Mouse (Mus musculus) kidney, embryonic 15.5 days (tissue): ENCODE measurements around the gene Rcn1. TPM values are rescaled to one million over a fixed set of nuclear protein-coding genes. Genes with fewer than 3 reads are reported as not detected.

ENCODE experiments used
- ATAC-seq: fragments of 200-750 bp; cut with Nextera tagmentation; replicated peaks from 2 replicates; pipeline ENCODE4 v1.8.0; 2017; ENCODE audit warnings: moderate TSS enrichment; ENCODE audit not compliant: low FRiP score
- H3K27ac ChIP-seq: fragments of 300-500 bp; sonication (generic); 2 replicates; pipeline ENCODE4 v1.5.1; 2015; ENCODE audit warnings: mild to moderate bottlenecking, inconsistent platforms
- H3K27me3 ChIP-seq: fragments of 300-500 bp; sonication (generic); 2 replicates; pipeline ENCODE4 v1.6.1; 2015; ENCODE audit warnings: inconsistent platforms
- H3K36me3 ChIP-seq: fragments of 300-500 bp; sonication (generic); 2 replicates; pipeline ENCODE4 v1.6.1; 2015; ENCODE audit warnings: inconsistent platforms
- H3K4me1 ChIP-seq: fragments of 300-500 bp; sonication (generic); 2 replicates; pipeline ENCODE4 v1.6.1; 2015; ENCODE audit warnings: inconsistent platforms
- H3K4me2 ChIP-seq: fragments of 300-500 bp; sonication (generic); 2 replicates; pipeline ENCODE4 v1.6.1; 2015; ENCODE audit warnings: moderate library complexity, mild to moderate bottlenecking, inconsistent platforms
- H3K4me3 ChIP-seq: fragments of 300-500 bp; sonication (generic); replicated peaks from 2 replicates; pipeline ENCODE4 v1.5.1; 2015; ENCODE audit warnings: mild to moderate bottlenecking, inconsistent platforms
- H3K9ac ChIP-seq: fragments of 300-500 bp; sonication (generic); 2 replicates; pipeline ENCODE4 v1.6.1; 2015; ENCODE audit warnings: mild to moderate bottlenecking, inconsistent platforms
- H3K9me3 ChIP-seq: fragments of 300-500 bp; sonication (generic); replicated peaks from 2 replicates; pipeline ENCODE4 v1.6.1; 2016; ENCODE audit warnings: inconsistent platforms
- WGBS: fragments of 180-500 bp; shearing (Covaris S2); methylation state at CpG from one replicate; pipeline ENCODE4 v1.1.7; 2015; ENCODE audit warnings: mixed read lengths; 5-methylcytosine and 5-hydroxymethylcytosine counted together
- polyA plus RNA-seq: library from polyadenylated mRNA; unstranded; fragments of >200 nt; fragmentation: Nextera tagmentation; extraction: Ambion mirVana; gene quantifications from 2 replicates; pipeline ENCODE4 v1.2.1, GENCODE M21; 2015

Gene Rcn1
- polyA plus RNA-seq: 204 and 207 TPM in 2 replicates

GRCm38 (mm10) chr2:105399085-105399891, at the start of gene Rcn1:
TSS of gene Rcn1 (minus strand) at chr2:105399319.
- WGBS: 1% methylated on average over 57 of the region's 57 CpGs
- peaks cover 30% of the 10 kb centered on the region for H3K4me1 ChIP-seq
- peak; percentile 96 for ATAC-seq
- peak within 1 kb of the TSS; percentile 67 for H3K4me2 ChIP-seq
- peak within 1 kb of the TSS; percentile 88 for H3K4me3 ChIP-seq
- H3K27me3 ChIP-seq: peaks cover 14% of the 10 kb centered on the region; the same call in 1 of the 2 replicates
- peak within 1 kb of the TSS; percentile 93 for H3K9ac ChIP-seq
- H3K36me3 ChIP-seq: peaks cover 17% of the 10 kb centered on the region
- no peaks in the 10 kb centered on the region for H3K9me3 ChIP-seq
- H3K27ac ChIP-seq: peak within 1 kb of the TSS; percentile 96

DNA sequence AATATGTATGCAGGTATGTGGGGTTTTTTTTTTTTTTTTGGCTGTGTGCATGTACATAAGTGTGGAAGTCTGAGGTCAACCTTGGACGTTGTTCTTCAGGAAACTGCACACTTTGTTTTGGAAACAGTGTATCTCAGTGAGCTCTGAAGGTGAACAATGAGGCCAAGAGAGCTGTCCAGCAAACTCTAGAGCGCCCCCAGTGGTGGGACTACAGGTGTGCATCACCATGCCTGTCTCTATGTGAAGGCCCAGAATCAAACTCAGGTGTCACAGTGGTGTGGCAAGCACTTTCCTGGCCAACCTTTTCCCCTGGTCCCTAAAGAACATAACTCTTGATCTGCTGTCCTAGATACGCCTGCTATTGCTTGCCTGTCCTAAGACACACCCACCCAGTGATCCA, 45.0 kb upstream of the Rcn1 start:
- Histone ChIP-seq H3K4me2 (no peak overlapping the region), H3K27me3 (no peaks in the 10 kb centered on the region), H3K4me3 (no peak overlapping the region), H3K4me1 (peaks cover 8% of the 10 kb centered on the region), H3K36me3 (no peaks in the 10 kb centered on the region), H3K9ac (no peak overlapping the region), H3K27ac (no peak overlapping the region), H3K9me3 (no peaks in the 10 kb centered on the region)
- ATAC-seq: no peak
- 41% methylated on average over 3 of the region's 3 CpGs for WGBS

GRCm38 (mm10) chr2:105439022-105439421, 39.9 kb upstream of the Rcn1 start:
- H3K9ac ChIP-seq: no peak overlapping the region
- no peak overlapping the region for H3K27ac ChIP-seq
- H3K4me1 ChIP-seq: 0 out of 2 replicates have a peak, but pooled peaks cover under 1% of the 10 kb centered on the region
- no peaks in the 10 kb centered on the region for H3K36me3 ChIP-seq
- no peak overlapping the region for H3K4me2 ChIP-seq
- WGBS: 72% methylated on average over 4 of the region's 4 CpGs
- peaks cover 6% of the 10 kb centered on the region; the same call in 1 of the 2 replicates for H3K27me3 ChIP-seq
- ATAC-seq: no peak
- H3K4me3 ChIP-seq: no peak overlapping the region
- H3K9me3 ChIP-seq: no peaks in the 10 kb centered on the region

- 0 out of 2 replicates have a peak, but pooled peaks cover 5% of the 10 kb centered on the region for H3K4me1 ChIP-seq
- no peak for ATAC-seq
- no peak overlapping the region for H3K27ac ChIP-seq
- H3K27me3 ChIP-seq: peaks cover 6% of the 10 kb centered on the region; the same call in 1 of the 2 replicates
- no peaks in the 10 kb centered on the region for H3K36me3 ChIP-seq
- no peaks in the 10 kb centered on the region for H3K9me3 ChIP-seq
- WGBS: 82% methylated on average over 2 of the region's 2 CpGs
- H3K4me3 ChIP-seq: no peak overlapping the region
- H3K9ac ChIP-seq: no peak overlapping the region
- H3K4me2 ChIP-seq: no peak overlapping the region
These were observed 39.4 kb upstream of the Rcn1 start for GRCm38 (mm10) chr2:105438525-105438924.

DNA sequence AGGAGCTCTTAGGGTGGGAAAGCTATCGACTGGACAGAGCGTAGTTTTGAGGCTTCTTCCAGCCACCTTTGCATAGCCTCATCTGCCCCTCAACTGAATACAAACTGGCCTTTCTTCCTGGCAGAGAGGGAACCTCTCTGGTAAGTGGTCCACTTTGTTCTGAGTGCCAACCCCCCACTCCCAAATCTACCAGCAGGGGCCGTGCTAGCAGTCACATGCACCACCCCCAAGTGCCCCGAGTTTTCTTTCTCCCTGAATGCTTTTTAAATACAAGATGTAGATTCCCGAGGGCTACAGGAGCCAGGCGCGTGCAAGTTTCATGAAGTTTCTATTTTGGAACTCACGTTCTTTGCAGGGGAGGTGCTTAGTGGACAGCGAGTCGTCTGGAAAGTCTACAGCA, 33.8 kb upstream of the Rcn1 start:
- WGBS: 20% methylated on average over 10 of the region's 10 CpGs
- no peak overlapping the region for H3K27ac ChIP-seq
- H3K4me1 ChIP-seq: peaks cover 13% of the 10 kb centered on the region
- H3K9ac ChIP-seq: no peak overlapping the region
- peaks cover 12% of the 10 kb centered on the region; the same call in 1 of the 2 replicates for H3K27me3 ChIP-seq
- H3K4me3 ChIP-seq: peak overlapping the region; percentile 21
- peak overlapping the region; percentile 48 for H3K4me2 ChIP-seq
- ATAC-seq: no peak
- H3K36me3 ChIP-seq: no peaks in the 10 kb centered on the region
- H3K9me3 ChIP-seq: no peaks in the 10 kb centered on the region

- no peak overlapping the region for H3K4me2 ChIP-seq
- H3K36me3 ChIP-seq: no peaks in the 10 kb centered on the region
- H3K9ac ChIP-seq: no peak overlapping the region
- WGBS: 67% methylated on average over 5 of the region's 5 CpGs
- H3K27me3 ChIP-seq: peaks cover 11% of the 10 kb centered on the region
- peaks cover 14% of the 10 kb centered on the region for H3K4me1 ChIP-seq
- no peak overlapping the region for H3K4me3 ChIP-seq
- H3K9me3 ChIP-seq: no peaks in the 10 kb centered on the region
- no peak for ATAC-seq
- H3K27ac ChIP-seq: no peak overlapping the region
These were observed 31.3 kb upstream of the Rcn1 start for GRCm38 (mm10) chr2:105430373-105430772.

DNA sequence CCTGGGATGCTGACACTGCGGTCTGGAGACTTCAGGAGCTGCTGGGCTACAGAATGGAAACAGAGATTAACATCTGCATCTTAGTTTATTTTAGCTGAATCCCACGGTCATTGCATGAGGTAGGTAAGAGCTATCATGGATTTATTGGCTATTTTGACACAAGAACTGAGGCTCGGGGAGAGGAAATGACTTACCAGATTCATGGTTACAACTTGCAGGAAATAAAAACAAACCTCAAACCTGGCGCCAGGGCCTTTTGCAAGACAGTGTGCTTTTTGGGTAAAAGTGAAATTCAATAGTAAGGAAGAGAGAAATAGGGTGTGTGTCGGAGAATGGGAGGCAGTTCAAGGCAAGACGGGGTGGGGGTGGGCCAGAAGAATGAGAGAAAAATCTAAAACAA, 30.8 kb upstream of the Rcn1 start:
- no peak for ATAC-seq
- Histone ChIP-seq H3K36me3 (no peaks in the 10 kb centered on the region), H3K4me3 (no peak overlapping the region), H3K4me1 (peaks cover 14% of the 10 kb centered on the region), H3K9me3 (no peaks in the 10 kb centered on the region), H3K4me2 (no peak overlapping the region), H3K27me3 (peaks cover 15% of the 10 kb centered on the region), H3K9ac (no peak overlapping the region), H3K27ac (no peak overlapping the region)
- WGBS: 49% methylated on average over 6 of the region's 6 CpGs

DNA sequence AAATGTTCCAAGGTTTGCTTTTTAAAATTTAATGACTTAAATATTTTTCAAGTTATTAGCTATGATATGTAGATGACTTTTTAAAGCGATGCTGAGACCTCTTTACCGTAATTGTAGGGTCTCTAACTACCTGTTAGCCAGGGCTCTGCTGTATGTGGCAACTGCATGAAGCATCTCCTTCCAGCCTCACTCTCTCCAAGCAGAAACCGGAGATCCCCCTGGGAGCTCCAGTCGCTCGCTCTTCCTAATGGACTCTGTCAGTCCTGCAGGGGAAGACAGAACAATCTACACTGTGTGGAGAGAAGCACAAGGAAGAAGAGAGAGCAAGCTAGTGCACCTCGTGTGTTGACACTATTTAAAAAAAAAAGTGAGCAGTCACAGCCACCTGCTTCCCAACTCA, 29.3 kb upstream of the Rcn1 start:
- Histone ChIP-seq H3K36me3 (no peaks in the 10 kb centered on the region), H3K9ac (no peak overlapping the region), H3K27me3 (peaks cover 21% of the 10 kb centered on the region), H3K4me1 (peaks cover 8% of the 10 kb centered on the region), H3K4me2 (no peak overlapping the region), H3K27ac (no peak overlapping the region), H3K4me3 (no peak overlapping the region), H3K9me3 (no peaks in the 10 kb centered on the region)
- WGBS: 15% methylated on average over 6 of the region's 6 CpGs
- ATAC-seq: no peak

- no peak overlapping the region for H3K4me3 ChIP-seq
- 3% methylated on average over 12 of the region's 12 CpGs for WGBS
- no peak overlapping the region for H3K9ac ChIP-seq
- peaks cover 5% of the 10 kb centered on the region for H3K4me1 ChIP-seq
- no peak overlapping the region for H3K4me2 ChIP-seq
- peaks cover 26% of the 10 kb centered on the region for H3K27me3 ChIP-seq
- no peak overlapping the region for H3K27ac ChIP-seq
- H3K9me3 ChIP-seq: no peaks in the 10 kb centered on the region
- 0 out of 2 replicates have a peak, but pooled peaks have one; percentile 44 for ATAC-seq
- H3K36me3 ChIP-seq: no peaks in the 10 kb centered on the region
These were observed 28.9 kb upstream of the Rcn1 start for GRCm38 (mm10) chr2:105428029-105428428.

DNA sequence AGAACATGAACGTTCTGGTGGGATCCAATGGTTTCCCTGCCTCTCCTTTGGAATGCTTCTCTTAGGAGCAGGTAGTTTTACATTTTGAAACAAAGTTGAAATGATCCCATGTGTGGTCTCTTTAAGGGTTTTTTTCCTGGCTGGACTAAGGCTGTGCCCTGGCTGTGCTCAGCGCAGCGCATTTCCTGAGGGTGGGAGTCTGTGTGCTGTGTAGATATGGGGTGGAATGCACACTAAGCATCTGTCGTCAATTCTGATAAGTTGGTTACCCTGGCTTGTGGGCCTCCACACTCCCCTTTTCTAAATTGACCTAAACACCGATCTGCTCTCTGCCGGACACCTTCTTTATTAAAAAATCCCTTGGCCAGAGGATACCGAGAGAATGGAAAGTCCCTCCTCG, 28.3 kb upstream of the Rcn1 start:
- Histone ChIP-seq H3K36me3 (no peaks in the 10 kb centered on the region), H3K4me2 (no peak overlapping the region), H3K27ac (no peak overlapping the region), H3K27me3 (peaks cover 31% of the 10 kb centered on the region), H3K9ac (no peak overlapping the region), H3K4me3 (no peak overlapping the region), H3K4me1 (peaks cover 2% of the 10 kb centered on the region; the same call in 1 of the 2 replicates), H3K9me3 (no peaks in the 10 kb centered on the region)
- 60% methylated on average over 8 of the region's 8 CpGs for WGBS
- no peak for ATAC-seq

- ATAC-seq: peak; percentile 77
- H3K27ac ChIP-seq: no peak overlapping the region
- no peaks in the 10 kb centered on the region for H3K36me3 ChIP-seq
- 52% methylated on average over 12 of the region's 12 CpGs for WGBS
- H3K9me3 ChIP-seq: no peaks in the 10 kb centered on the region
- 0 out of 2 replicates have a peak, but pooled peaks cover 7% of the 10 kb centered on the region for H3K4me1 ChIP-seq
- H3K4me3 ChIP-seq: no peak overlapping the region
- no peak overlapping the region for H3K4me2 ChIP-seq
- no peak overlapping the region for H3K9ac ChIP-seq
- H3K27me3 ChIP-seq: peaks cover 65% of the 10 kb centered on the region
These were observed 19.6 kb upstream of the Rcn1 start for GRCm38 (mm10) chr2:105418629-105419227.

DNA sequence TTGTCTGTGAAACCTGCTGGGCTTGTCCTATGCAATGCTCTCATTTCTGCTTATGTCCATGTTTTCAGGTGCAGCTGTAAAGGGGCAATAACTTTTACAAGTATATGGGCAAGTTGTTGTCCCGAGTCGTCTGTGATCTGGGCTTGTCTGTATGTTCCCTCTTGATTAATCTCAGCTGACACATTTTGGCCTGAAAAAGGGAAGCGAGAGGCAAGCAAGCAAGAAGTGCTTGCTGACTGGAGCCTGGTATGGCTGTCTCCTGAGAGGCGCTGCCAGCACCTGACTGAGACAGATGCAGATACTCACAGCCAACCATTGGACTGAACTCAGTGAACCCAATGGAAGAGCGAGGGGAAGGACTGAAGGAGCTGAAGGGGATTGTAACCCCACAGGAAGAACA, 18.5 kb upstream of the Rcn1 start:
- Histone ChIP-seq H3K36me3 (no peaks in the 10 kb centered on the region), H3K9ac (no peak overlapping the region), H3K4me3 (no peak overlapping the region), H3K4me1 (0 out of 2 replicates have a peak, but pooled peaks cover 7% of the 10 kb centered on the region), H3K27me3 (peaks cover 67% of the 10 kb centered on the region), H3K27ac (no peak overlapping the region), H3K9me3 (no peaks in the 10 kb centered on the region), H3K4me2 (no peak overlapping the region)
- 68% methylated on average over 5 of the region's 5 CpGs for WGBS
- ATAC-seq: no peak
